Mouse (Mus musculus) heart, postnatal 36 days (tissue): ENCODE data around the gene Flad1. TPM values are rescaled to one million over a fixed set of nuclear protein-coding genes. Genes with fewer than 3 reads are reported as not detected.
A peak's percentile ranks its signal among the peaks of the same experiment; 100 is the strongest.

Source experiments
- DNase-seq, 2 experiments: peaks; one replicate each; pipeline ENCODE4 v3.0.0; 2021 to 2022
- intact Hi-C: fragments of 180-260 bp; cut with DNase I; formaldehyde crosslinking; loops from one replicate; pipeline ENCODE4 v1.15.1; 2025
- total RNA-seq, 2 experiments: library from RNA; stranded (reverse); gene quantifications; 2 replicates each; pipeline ENCODE4 v1.2.3; 2021

The Flad1 gene
- total RNA-seq, 2 experiments from 2014 or later, result 44.0 to 55.1 TPM

DNA sequence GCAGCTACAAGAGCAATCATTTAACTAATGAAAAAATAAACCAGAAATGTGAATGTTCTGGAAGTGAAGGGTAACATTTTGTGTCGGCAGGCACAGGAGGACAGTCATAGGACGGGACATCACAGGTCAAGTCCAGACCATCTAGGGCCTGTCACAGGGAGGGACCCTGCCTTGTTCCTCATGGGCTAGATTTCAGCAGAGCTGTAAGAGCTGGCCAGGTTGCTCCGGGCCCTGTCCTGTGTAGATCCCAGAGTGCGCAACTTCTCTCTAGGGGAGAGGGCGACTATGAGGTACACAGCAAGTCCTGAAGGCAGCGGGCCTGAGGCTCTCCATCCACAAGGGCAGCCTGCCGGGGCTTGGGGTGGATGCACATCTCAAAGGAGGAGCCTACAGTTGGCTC, 50.0 kb downstream of the Flad1 start, which contains the start of gene Dcst2:
Gene Dcst2, plus strand, starts transcription at position 301 of the 400 bp plus-strand sequence.
- DNase-seq, result no peak
- intact Hi-C loops, result no loop called here

DNA sequence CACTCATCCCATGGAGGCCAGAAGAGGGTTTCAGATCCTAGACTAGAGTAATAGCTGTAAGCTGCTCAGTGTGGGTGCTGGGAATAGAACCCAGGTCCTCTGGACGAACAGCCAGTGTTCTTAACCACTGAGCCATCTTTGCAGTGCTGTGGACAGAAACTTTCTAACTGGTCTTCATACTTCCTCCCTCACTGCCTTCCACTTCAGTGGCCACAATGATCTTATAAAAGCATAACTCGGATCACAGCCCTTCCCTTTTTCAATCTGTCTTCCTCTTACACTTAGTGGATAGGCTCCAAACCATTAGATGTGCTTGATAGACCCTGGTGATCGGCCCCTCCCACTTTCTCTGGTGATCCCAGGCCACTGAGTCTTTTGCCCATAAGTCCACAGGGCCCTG, 51.4 kb downstream of the Flad1 start:
- no peak for DNase-seq
- intact Hi-C loops, result no loop called here

DNA sequence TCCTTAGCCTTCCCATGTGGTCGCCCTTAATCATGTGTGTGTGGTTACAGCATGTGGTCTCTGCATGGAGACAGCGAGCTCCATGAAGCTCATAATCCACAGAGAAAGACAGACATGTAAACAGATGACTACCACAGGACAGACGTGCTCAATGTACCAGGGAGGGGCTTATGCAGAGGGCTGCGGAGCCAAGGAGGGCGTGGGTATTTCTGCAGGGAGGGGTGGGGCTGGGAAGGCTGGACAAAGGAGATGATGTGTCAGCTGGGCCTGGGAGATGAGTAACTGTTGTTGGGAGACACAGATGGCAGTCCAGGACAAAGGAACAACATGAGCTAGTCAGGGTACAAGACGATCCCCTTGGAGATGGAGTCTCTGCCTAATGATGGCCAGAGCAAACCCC, 52.0 kb downstream of the Flad1 start:
- intact Hi-C loops, result no loop called here
- DNase-seq, result no peak

DNA sequence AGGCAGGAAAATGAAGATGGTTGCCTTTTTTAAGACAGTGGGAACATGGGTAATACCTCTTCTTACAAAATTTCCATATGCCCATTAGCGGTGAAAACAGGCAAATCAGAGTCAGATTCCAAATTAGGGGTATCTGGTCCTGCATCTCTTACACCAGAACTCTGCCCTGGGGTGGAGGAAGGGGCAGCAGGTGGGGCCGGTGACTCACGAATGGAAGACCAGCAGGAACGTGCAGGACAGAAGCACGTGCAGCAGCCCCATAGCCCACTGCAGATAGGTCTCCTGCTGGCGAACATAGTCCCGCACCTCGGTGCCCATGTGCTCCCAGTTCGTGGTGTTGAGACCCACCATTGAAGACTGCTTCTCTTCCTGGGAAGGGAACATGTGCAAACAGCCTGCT, 55.6 kb downstream of the Flad1 start:
- intact Hi-C loops, result no loop called here
- no peak for DNase-seq

DNA sequence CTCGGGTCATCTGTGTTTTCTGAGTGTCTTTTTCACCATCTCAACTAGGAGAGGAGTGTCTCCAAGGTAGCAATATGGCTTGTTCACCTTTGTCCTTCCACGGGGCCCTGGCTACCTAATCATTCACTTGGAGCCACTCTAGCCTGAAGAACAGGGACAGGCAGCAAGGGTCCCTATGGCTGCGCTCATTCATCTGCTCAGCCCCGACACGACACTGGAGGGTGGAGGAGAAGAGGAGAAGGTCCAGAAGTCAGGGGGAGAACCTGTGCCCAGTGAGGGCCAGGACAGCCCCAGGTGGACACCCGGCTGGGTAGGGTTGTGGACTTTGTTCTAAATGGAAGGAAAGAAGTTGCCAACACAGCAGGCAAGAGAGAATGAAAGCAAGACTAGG, 56.2 kb downstream of the Flad1 start:
- intact Hi-C loops, result no loop called here

DNA sequence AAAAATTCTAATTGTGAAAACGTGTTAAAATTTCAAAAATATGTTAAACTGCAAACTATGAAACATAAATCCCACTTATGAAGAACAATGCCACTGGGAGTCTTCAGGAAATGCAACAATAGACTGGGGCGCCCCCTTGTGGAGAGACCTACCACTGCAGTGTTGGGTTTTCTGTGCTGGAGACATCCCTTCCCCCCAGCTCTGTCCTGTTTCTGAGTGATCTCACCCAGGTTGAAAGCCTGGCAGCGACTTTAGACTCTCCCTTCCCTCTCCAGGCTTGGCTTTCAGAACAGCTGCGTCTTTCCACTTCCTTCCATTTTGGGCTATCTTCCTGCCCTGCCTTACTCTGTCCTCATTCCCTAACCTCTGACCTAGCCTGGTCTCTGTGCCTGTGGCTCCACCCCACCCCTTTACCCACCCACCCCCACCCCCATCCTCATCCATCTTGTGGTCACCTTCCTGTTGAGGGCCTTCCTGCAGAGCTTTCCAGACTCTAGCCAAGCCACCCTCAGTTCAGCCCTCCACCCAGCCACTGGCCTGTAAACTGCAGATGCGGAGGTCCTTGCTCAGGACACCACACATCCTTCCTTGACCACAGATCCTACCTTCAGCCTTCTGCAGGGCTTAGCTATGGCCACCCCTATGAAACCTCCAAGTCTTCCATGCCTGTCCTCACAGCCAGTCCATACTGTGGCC, 56.7 kb downstream of the Flad1 start:
- intact Hi-C loops, result loop anchor here (1.0 to 5.0 kb wide), 3 partner anchors 15 to 103 kb away; no protein-coding TSS in a partner anchor
- peak; percentile 88 to 91 for DNase-seq

More for the DNA sequence above, 56.2 kb downstream of the Flad1 start:
- DNase-seq, result no peak

DNA sequence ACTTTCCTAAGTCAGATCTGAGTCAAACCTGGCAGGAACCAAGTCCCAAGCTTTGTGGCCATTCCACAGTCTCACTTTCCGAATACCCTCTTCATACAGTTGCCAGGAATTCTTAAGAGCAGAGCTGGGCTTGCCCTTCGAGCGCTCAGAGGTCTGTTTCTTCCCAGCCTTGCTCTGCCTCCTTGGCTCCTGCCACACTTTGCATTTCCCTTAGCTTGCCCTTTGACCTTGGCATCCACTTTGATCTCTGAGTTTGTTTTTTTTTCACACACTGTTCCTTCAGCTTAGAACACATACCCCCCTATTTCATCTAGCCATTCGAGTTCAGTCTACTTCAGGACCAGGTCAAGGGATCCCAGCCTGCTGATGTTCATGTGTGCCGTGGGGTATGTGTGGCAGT, 60.4 kb downstream of the Flad1 start:
- intact Hi-C loops, result loop anchor here (5.0 kb wide), 1 partner anchor 99 kb away; no protein-coding TSS in a partner anchor
- DNase-seq, result no peak

Other genes starting within 250 kb of the Flad1 start
- 10 to 100 TPM; 15.8 to 19.9 TPM for gene Clk2, start 247.1 kb downstream of the Flad1 start, total RNA-seq
- 10 to 100 TPM; 49.8 to 49.9 TPM for gene Scamp3, start 234.4 kb downstream of the Flad1 start, total RNA-seq
- gene Fam189b, start 228.7 kb downstream of the Flad1 start, total RNA-seq, result 1 to 10 TPM; 4.6 to 5.5 TPM
- gene Gba, start 208.9 kb downstream of the Flad1 start, total RNA-seq, result 10 to 100 TPM; 21.3 to 21.8 TPM
- gene Thbs3, start 196.7 kb downstream of the Flad1 start, total RNA-seq, result 1 to 10 TPM; 6.8 to 9.4 TPM
- gene Mtx1, start 184.8 kb downstream of the Flad1 start, total RNA-seq, result 10 to 100 TPM; 58.0 to 60.0 TPM
- under 1 TPM; 0.14 to 0.46 TPM for gene Muc1, start 182.8 kb downstream of the Flad1 start, total RNA-seq
- gene Krtcap2, start 165.9 kb downstream of the Flad1 start, total RNA-seq, result 10 to 100 TPM; 82.3 to 87.0 TPM
- under 1 TPM; 0.42 to 0.62 TPM for gene Trim46, start 165.6 kb downstream of the Flad1 start, total RNA-seq
- 10 to 100 TPM; 50.0 to 52.3 TPM for gene Dpm3, start 152.5 kb downstream of the Flad1 start, total RNA-seq
- gene Slc50a1, start 141.3 kb downstream of the Flad1 start, total RNA-seq, result 10 to 100 TPM; 20.5 to 23.0 TPM
- gene Efna1, start 130.7 kb downstream of the Flad1 start, total RNA-seq, result 10 to 100 TPM; 28.3 to 42.6 TPM
- not detected for gene Efna3, start 88.9 kb downstream of the Flad1 start, total RNA-seq
- under 1 TPM; 0.19 to 0.22 TPM for gene Efna4, start 73.8 kb downstream of the Flad1 start, total RNA-seq
- 10 to 100 TPM; 56.5 to 62.6 TPM for gene Adam15, start 61.9 kb downstream of the Flad1 start, total RNA-seq
- not detected for gene Dcst2, start 49.9 kb downstream of the Flad1 start, total RNA-seq
- not detected for gene Dcst1, start 46.6 kb downstream of the Flad1 start, total RNA-seq
- gene Zbtb7b, start 17.1 kb downstream of the Flad1 start, total RNA-seq, result 10 to 100 TPM; 20.8 to 23.5 TPM
- gene Lenep, start 9.1 kb downstream of the Flad1 start, total RNA-seq, result under 1 TPM; 0.24 to 0.72 TPM
- 1 to 10 TPM; 5.1 to 5.4 TPM for gene Cks1b, start 6.5 kb upstream of the Flad1 start, total RNA-seq
- gene Shc1, start 6.6 kb upstream of the Flad1 start, total RNA-seq, result 10 to 100 TPM; 34.1 to 36.6 TPM
- gene Pygo2, start 18.3 kb upstream of the Flad1 start, total RNA-seq, result 10 to 100 TPM; 13.8 to 16.6 TPM
- 10 to 100 TPM; 57.0 to 58.0 TPM for gene Pbxip1, start 24.8 kb upstream of the Flad1 start, total RNA-seq
- gene Pmvk, start 42.7 kb upstream of the Flad1 start, total RNA-seq, result 1 to 10 TPM; 7.0 to 9.2 TPM
- gene Kcnn3, start 108.3 kb upstream of the Flad1 start, total RNA-seq, result 1 to 10 TPM; 1.9 to 2.3 TPM